18 mouse cellular contexts compared by ENCODE assay signal in the genomic region with DNA sequence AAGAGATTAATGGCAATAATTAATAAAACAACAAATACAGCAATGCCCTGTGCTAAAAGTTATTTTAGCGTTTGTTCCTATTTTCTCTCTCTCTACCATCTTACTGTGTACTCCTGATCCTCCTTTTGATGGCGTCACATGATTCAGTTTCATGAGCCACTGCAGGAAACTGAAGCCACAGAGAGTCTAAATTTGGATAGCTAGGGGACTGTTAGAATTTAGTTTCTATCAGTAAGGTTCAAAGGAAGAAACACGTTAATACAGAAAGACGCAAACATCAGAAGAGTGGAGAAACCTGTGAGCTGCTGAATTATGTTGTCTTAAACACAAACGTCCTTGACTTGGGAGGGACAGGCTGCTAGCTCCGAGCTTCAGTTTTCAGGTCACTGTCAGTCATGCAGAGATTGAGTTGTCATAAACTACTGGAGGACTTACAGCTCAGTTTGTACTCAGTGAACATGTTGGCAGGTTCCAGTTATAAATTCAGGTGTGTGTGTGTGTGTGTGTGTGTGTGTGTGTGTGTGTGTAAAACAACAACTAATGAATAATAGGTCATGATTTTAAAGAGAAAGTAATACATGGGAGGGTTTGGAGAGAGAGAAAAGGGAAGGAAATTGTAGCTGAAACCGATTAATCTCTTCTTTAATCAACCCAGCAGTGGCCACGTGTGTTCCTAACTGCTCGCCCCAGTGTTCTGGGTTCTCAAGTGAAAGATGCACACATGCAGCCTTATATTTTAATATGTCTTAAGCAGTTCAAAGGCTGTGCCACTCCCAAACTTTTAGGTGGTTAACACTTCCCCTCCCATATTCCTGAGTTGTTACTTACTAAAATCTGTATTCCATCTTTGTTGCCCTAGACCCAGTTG. TPM values are rescaled to one million over a fixed set of nuclear protein-coding genes. Genes with fewer than 3 reads are reported as not detected.
DNase-seq lines count a peak whose midpoint lies in the region; ATAC-seq and TF ChIP-seq lines count a peak whose summit lies in the region.
"Had no signal": no experiment of that assay in that cellular context is flagged by ENCODE, and none has a peak within 500 bp of the region (broad histone marks: within the 10 kb centered on the region; RNA-seq: fewer than 3 reads in every experiment).

No protein-coding gene starts in this region.

- no peak overlapping the region for H3K27ac ChIP-seq in bone marrow, adult 2 months (ENCODE audit: control insufficient read depth, insufficient read depth, low read depth, low read length, poor library complexity)
- peak overlapping the region; percentile 93 for H3K27ac ChIP-seq in macrophage
- H3K27ac ChIP-seq in forebrain, postnatal 0 days (ENCODE audit: low read depth, low read length): no peak overlapping the region
- H3K27ac ChIP-seq: forebrain, embryonic 12.5 days; heart, embryonic 15.5 days; kidney, postnatal 0 days; layer of hippocampus, adult 2 months; limb, embryonic 12.5 days; liver, embryonic 15.5 days; neural tube, embryonic 13.5 days had no signal

- 3% methylated on average over 9 of the region's 9 CpGs for WGBS in bone marrow, adult 2 months
- 3% methylated on average over 9 of the region's 9 CpGs for WGBS in macrophage (ENCODE audit: missing documents)
- WGBS in forebrain, postnatal 0 days: 85% methylated on average over 9 of the region's 9 CpGs

- no peaks in the 10 kb centered on the region for H3K27me3 ChIP-seq in forebrain, postnatal 0 days (ENCODE audit: insufficient read depth, low read length)
- H3K27me3 ChIP-seq: forebrain, embryonic 12.5 days; heart, embryonic 15.5 days; limb, embryonic 12.5 days; liver, embryonic 15.5 days; neural tube, embryonic 13.5 days had no signal

- DNase-seq in spleen, postnatal 36 days (ENCODE audit: low spot score in 2 of 2): peak; percentile 8 to 10
- no peak for DNase-seq in spleen, postnatal 10 days (ENCODE audit: low spot score in 2 of 2)
- no peak for DNase-seq in left cerebral cortex, adult 9 months (ENCODE audit: low spot score in 2 of 2)
- DNase-seq in forebrain, postnatal 0 days: no peak
- no peak for DNase-seq in retina, embryonic 14.5 days (ENCODE audit: low spot score)
- DNase-seq: cerebellum, adult 8-10 months; embryo, embryonic 11 days had no signal

- no peak overlapping the region for H3K9ac ChIP-seq in forebrain, postnatal 0 days
- H3K9ac ChIP-seq: forebrain, embryonic 12.5 days; heart, embryonic 15.5 days; limb, embryonic 12.5 days; liver, embryonic 15.5 days; neural tube, embryonic 13.5 days had no signal

- H3K4me3 ChIP-seq in bone marrow, adult 2 months (replicated peaks; ENCODE audit: control insufficient read depth, low read depth, low read length): peak overlapping the region; percentile 24
- no peak overlapping the region; the same call in 1 of the 2 replicates for H3K4me3 ChIP-seq in macrophage (ENCODE audit: inconsistent target)
- no peak overlapping the region for H3K4me3 ChIP-seq in forebrain, postnatal 0 days (ENCODE audit: low read depth, low read length)
- H3K4me3 ChIP-seq: forebrain, embryonic 12.5 days; heart, embryonic 15.5 days; layer of hippocampus, adult 2 months; limb, embryonic 12.5 days; liver, embryonic 15.5 days; neural tube, embryonic 13.5 days had no signal

- no peak for TF ChIP-seq POLR2A in bone marrow, adult 2 months (IDR thresholded peaks at IDR 0.05; ENCODE audit: borderline replicate concordance, control insufficient read depth, low read depth, low read length)

- H3K79me2 ChIP-seq in macrophage (ENCODE audit: inconsistent target): peaks cover 27% of the 10 kb centered on the region

- H3K36me3 ChIP-seq in macrophage (ENCODE audit: inconsistent target): no peaks in the 10 kb centered on the region
- no peaks in the 10 kb centered on the region for H3K36me3 ChIP-seq in forebrain, postnatal 0 days (ENCODE audit: insufficient read depth)
- H3K36me3 ChIP-seq: forebrain, embryonic 12.5 days; heart, embryonic 15.5 days; limb, embryonic 12.5 days; liver, embryonic 15.5 days; neural tube, embryonic 13.5 days had no signal

- no peak for TF ChIP-seq CTCF in bone marrow, adult 2 months (IDR thresholded peaks at IDR 0.05; ENCODE audit: control insufficient read depth, insufficient read depth, low read length)
- no peak for TF ChIP-seq CTCF in forebrain, postnatal 0 days (IDR thresholded peaks at IDR 0.05; ENCODE audit: low read depth)

- H3K9me3 ChIP-seq in forebrain, postnatal 0 days (ENCODE audit: low read length): no peaks in the 10 kb centered on the region
- H3K9me3 ChIP-seq: forebrain, embryonic 12.5 days; heart, embryonic 15.5 days; limb, embryonic 12.5 days; liver, embryonic 15.5 days; neural tube, embryonic 13.5 days had no signal

- ATAC-seq in forebrain, postnatal 0 days: no peak
- ATAC-seq: intestine, embryonic 16.5 days; midbrain, embryonic 16.5 days had no signal

- H3K4me1 ChIP-seq in bone marrow, adult 2 months (ENCODE audit: control insufficient read depth, insufficient read depth, low read length): no peaks in the 10 kb centered on the region
- H3K4me1 ChIP-seq in forebrain, postnatal 0 days (ENCODE audit: insufficient read depth): no peaks in the 10 kb centered on the region
- H3K4me1 ChIP-seq: forebrain, embryonic 12.5 days; heart, embryonic 15.5 days; limb, embryonic 12.5 days; liver, embryonic 15.5 days; neural tube, embryonic 13.5 days had no signal

- H3K4me2 ChIP-seq in forebrain, postnatal 0 days (ENCODE audit: low read depth): no peak overlapping the region
- H3K4me2 ChIP-seq: forebrain, embryonic 12.5 days; heart, embryonic 15.5 days; limb, embryonic 12.5 days; liver, embryonic 15.5 days; neural tube, embryonic 13.5 days had no signal

RNA-seq across cellular contexts. Expression of a gene that starts 9.4 kb away (rescaled TPM):
- polyA plus RNA-seq in bone marrow, adult 2 months (2011; ENCODE audit: insufficient read depth, insufficient read length, low replicate concordance, missing spikeins): 4.4 and 5.7 TPM in 2 replicates
- 100 to 1,000 TPM in 9 of 26 experiments, 10 to 100 TPM in 17; 28.5 to 227 (median 75.3) TPM for total RNA-seq in macrophage (2018; cell fraction: chromatin; rRNA removed)
- 10 to 100 TPM in 21 of 26 experiments, 1 to 10 TPM in 5; 8.4 to 37.5 (median 23.2) TPM for total RNA-seq in macrophage (2018; cell fraction: cytosol; rRNA removed)
- total RNA-seq in macrophage (2018; cell fraction: nucleus; rRNA removed): 100 to 1,000 TPM in 5 of 26 experiments, 10 to 100 TPM in 21; 17.6 to 132 (median 54.1) TPM
- 26.2 to 37.3 TPM (median 28.9 TPM) in 3 replicates for polyA plus RNA-seq in macrophage (2018)
- total RNA-seq in forebrain, postnatal 0 days (2014; rRNA removed): 0.77 and 1.5 TPM in 2 replicates
- polyA plus RNA-seq in forebrain, postnatal 0 days (2015; fragmentation: Nextera tagmentation; extraction: Ambion mirVana): 0.52 and 0.65 TPM in 2 replicates

Comparison
In these comparisons a context has a peak if more than half of its experiments do, and no peak if none do; other contexts are left out.
1. DNase-seq: peak in spleen, postnatal 36 days (2 of 2); none in spleen, postnatal 10 days (0 of 2), left cerebral cortex, adult 9 months (0 of 2), forebrain, postnatal 0 days (single experiment) and retina, embryonic 14.5 days (single experiment).